Mouse (Mus musculus) gonadal fat pad, adult 2 months (tissue): ENCODE results near the gene Jund. TPM values are rescaled to one million over a fixed set of nuclear protein-coding genes. Genes with fewer than 3 reads are reported as not detected.

ENCODE experiments used
- DNase-seq: peaks from one replicate; pipeline ENCODE4 v3.0.0-alpha.2; 2012; ENCODE audit warnings: low read depth
- polyA plus RNA-seq: library from polyadenylated mRNA; depleted of rRNA; stranded (reverse); fragments of >200 nt; gene quantifications from 2 replicates; pipeline ENCODE4 v1.2.3, GENCODE M21; 2012

The Jund gene
- polyA plus RNA-seq, 1 experiment: 170 TPM

- DNase-seq: no peak
These were observed 1.2 kb downstream of the Jund start for GRCm38 (mm10) chr8:70699834-70700554.

DNA sequence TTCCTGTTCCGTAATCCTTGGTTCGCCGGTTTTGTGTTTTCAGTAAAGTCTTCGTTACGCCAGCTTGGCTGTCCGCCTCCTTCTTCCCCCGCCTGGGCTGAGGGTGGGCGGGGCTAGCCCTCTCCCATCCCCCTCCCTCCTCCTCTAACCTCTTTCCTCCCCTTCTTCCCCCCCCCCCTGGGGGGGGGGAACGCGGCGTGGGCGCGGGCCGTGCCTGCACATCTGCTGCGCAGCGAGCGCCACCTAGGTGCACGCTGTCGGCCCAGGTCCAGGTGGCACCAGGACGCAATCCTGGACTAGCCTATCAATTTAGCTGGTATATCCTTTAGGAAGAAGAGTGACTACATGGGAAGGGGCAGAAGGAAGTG lies 1.8 kb downstream of the Jund start:
- no peak for DNase-seq

DNA sequence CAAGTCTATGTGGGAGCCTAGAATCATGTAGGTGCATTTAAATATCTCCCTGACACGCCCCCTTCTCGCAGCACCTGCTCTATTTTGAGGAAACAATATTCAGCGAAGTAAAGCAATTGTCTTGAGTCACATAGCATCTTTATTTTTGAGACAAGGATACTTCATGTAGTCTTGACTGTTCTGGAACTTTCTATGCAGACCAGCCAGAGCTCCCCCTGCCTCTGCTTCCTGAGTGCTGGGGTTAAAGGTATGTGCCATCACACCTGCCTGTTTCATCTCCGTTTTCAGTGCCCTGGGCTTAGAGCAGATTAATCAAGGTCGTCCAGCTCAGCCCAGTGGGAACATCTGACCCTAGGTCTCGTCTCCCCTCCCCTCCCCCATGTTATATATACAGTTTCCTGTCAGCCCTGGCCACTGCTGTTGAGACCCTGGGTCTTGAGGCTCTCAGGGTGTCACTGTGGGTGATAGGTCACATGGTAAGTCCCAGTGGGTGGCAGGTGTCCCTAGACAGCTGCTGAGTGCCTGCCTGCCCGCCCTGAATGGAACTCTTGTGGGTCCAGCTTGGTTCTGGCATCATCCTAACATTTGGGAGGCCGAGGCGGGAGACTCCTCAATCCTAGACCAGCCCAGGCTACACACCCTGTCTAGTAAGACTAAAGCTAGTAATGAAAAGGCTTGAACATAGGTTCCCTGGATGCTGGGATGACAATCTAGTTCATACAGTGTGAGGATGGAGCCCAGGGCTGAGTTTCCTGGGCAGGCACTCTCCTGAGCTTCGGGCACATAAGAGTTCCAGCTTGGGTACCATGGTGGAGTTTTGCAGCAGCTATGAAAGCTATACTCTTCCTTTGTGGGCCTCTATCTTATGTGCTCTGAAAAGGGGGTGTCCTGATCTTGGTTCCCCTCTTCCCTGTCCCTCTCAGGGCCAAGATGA lies 2.6 kb downstream of the Jund start:
- no peak for DNase-seq

DNA sequence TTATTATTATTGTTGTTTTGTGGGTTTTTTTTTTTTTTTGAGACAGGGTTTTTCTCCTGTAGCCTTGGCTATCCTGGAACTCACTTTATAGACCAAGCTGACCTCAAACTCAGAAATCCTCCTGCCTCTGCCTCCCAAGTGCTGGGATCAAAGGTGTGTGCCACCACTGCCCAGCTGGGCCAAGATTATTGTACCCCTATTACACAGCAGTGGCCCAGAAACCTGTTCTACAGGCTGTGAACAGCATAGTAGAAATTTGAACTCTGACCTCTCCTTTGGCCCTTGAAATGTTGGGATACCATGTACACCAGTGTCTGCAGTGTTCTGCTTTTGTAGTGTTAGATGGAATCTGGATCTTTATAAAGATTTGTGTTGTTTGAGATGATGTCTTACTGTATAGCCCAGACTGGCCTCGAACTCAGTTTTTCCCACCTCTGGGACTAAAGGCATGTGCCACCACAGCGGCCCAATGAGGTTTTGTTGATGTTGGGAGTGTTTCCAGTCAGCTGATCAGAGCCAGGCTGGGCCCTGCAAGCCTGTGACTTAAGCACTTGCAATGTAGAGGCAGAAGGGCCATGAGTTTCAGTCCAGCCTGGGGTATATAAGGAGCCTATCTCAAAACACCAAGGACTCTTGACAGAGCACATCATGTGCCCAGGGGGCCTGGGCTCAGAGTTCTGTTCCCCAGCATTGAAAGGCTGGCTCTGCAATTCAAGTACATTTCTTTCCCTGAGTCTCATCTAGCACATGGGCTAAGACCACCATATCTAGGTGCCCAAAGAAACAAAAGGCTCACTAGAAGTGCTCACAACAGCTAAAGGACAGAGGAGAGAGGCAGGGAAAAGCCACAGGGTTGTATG lies 3.5 kb downstream of the Jund start:
- no peak for DNase-seq

GRCm38 (mm10) chr8:70702842-70703182 lies 4.1 kb downstream of the Jund start:
- no peak for DNase-seq

DNA sequence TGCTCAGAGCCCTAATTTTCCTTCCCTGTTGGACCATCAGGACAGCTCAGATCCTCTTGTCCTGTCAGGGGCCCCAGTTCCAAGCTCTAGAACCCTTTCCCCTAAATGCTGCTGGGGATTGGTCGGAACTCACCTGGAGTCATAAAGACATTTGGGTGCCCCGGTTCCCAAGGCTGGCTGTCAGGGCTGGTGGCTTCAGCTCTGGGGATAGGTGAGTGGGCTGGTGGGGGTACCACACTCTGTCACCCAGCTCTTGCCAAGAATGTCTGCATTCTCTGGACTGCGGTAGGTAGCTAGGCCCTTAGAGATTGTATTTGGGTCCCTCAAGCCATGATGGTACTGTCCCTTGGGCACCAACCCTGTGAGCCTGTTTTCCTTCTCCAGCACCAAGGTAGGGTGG lies 4.5 kb downstream of the Jund start, which contains the start of gene Iqcn:
Gene Iqcn, plus strand, starts transcription at position 171 of the 400 bp plus-strand sequence.
- no peak for DNase-seq

- no peak for DNase-seq
These were observed 9.5 kb downstream of the Jund start for GRCm38 (mm10) chr8:70708281-70708680.

- DNase-seq: no peak
These were observed 11.0 kb downstream of the Jund start for GRCm38 (mm10) chr8:70709794-70710193.

DNA sequence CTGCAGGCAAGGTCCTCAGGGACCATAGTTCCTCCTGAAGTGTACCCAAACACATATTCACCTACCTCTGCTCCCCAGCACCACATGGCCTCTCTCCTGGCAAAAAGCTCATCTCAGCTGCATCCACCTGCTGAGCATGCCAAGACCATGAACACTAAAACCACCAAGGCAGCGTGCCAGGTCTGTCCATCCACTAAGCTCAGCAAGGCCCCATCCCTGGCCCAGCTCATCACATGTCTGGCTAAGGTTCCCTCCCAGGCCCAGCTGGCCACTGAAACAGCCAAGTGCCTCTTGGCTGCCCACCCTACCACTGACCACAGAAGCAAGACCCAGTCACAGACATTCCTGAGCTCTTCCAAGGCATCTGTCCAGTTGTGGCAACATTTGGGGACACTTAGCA lies 11.5 kb downstream of the Jund start:
- no peak for DNase-seq

DNA sequence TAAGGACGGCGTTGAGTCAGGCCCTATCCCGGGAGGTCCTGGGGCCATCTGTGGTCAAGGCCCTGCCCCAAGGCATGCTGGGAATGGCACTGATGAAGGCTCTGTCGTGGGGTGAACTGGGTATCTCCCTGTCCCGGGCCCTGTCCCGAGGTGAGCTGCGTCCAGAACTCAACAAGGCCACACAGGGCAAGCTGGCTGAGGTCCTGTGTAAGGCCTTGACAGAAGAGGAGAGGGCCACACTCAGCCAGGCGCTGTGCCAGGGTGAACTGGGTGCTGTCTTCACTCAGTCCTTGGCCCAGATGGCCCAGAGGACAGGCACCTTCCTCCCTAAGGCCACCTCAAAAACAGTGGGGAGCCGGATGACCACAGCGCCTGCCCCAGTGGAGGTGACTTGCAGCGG lies 12.3 kb downstream of the Jund start:
- DNase-seq: no peak

GRCm38 (mm10) chr8:70713991-70714390 lies 15.2 kb downstream of the Jund start:
- no peak for DNase-seq

DNA sequence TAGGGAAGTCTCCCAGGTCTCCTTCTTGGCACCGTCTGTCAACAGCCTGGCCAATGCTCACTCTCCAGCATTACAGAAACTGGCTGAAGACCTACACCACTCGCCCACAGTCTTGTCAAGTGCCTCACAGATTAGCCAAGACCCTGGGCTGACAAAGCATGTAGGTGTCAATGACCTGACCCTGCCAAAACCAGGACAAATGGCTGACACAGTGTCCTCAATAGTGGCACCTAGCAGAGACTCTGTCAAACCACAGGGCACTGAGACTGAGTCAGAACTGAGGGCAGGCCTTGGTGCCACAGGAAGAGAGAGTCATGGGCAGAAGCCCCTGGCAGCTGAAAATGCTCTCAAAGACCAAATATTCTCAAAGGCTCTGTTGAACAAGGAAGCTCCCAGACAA lies 16.3 kb downstream of the Jund start:
- no peak for DNase-seq

GRCm38 (mm10) chr8:70716521-70717400 lies 18.0 kb downstream of the Jund start:
- DNase-seq: no peak

GRCm38 (mm10) chr8:70718297-70718696 lies 19.5 kb downstream of the Jund start, which contains the start of gene Gm3336:
TSS of gene Gm3336 (plus strand) at chr8:70718543.
- no peak for DNase-seq

DNA sequence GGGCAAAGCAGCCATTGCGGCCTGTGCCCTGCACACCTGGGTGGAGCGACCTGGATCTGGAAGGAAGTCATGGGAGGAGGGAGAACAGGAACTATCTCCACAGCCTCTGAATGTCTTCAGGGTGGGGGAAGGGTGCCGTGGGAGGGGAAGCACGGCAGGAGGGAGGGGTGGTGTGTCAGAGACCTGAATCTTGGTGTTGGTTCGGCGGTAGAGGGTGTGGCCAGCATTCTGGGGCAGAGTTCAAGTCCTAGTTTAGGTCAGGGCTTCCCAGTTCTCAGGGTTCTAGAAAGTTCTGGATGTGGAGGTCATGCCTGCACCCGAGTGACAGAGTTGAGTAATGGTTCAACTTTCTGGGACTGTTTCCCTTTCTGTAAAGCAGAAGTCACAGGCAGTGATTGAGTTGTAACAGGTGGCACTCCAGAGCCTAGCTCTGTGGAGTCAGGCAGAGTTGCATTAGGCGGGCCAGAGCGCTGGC lies 21.1 kb downstream of the Jund start:
- no peak for DNase-seq

DNA sequence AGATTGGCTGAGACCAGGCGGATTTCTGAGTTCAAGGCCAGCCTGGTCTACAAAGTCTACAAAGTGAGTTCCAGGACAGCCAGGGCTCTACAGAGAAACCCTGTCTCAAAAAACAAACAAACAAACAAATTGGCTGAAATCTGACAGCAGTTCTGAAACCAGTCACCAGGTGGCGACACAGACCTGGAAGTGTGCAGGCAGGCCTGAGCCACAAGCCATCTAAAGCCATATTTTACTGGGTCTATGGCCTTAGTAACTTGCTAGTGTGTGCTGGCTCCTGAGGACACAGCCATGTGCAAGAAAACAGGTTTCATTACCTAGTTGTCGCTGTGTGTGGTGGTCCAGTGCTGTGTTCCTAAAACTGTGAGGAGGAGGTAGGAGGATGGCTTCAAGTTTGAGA lies 22.0 kb downstream of the Jund start:
- DNase-seq: no peak

DNA sequence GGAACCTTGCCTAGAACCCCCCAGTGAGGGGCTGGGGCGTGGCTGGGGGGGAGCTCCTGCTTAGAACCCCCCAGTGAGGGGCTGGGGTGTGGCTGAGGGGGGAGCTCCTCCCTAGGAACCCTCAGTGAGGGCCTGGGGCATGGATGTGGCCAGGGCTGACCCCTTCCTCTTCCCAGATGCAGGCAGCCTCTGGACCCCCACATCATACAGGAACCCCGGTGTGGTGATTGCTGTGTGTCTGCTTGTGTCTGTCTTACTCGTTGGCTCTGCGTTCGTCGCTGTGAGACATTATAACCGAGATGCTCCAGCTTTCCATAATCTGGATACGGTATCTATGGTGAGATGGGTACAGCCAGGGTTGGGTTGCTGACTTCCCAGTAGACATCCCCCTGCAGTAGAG lies 22.9 kb downstream of the Jund start:
- DNase-seq: no peak

DNA sequence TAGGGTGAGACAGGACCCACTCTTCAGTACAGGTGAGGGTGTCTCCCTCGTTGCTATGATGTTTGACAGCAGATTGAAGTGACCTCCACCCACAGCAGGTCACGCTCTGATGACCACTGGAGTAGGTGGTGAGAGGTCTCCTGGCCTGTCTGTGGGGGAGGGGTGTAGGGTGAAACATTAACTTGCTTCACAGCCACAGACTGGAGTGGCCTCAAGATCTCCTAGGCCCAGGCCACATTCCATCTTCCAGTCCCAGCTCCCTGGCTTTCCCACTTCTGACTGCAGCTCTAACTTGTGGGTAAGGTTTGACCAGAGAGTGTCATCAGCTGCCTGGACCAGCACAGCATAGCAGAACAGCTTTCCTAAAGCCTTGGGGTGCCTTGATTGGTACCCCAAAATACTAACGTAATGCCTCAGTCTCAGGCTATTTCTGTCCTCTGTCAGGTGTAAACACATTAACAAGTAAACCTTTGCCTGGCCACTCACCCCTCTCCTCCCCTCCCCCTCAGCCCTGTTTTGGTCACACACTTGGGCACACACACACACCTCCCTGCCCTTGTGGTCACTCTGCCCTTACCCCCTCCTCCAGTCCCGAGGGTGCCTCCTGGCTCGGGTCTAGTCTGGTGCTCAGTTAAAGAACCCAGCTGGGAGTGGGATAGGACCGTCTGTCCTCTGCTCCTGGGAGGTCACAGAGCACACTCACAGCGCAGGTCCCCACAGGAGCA lies 24.9 kb downstream of the Jund start, which contains the start of gene Pde4c:
Gene Pde4c, plus strand, starts transcription at position 235 of the 725 bp plus-strand sequence.
- no peak for DNase-seq

- DNase-seq: no peak
These were observed 25.5 kb downstream of the Jund start for GRCm38 (mm10) chr8:70724216-70724615.

GRCm38 (mm10) chr8:70725792-70726447 lies 27.2 kb downstream of the Jund start:
- DNase-seq: no peak
